Mouse (Mus musculus): Measurements from ENCODE around the gene Dpep1.

Gene Dpep1

DNA sequence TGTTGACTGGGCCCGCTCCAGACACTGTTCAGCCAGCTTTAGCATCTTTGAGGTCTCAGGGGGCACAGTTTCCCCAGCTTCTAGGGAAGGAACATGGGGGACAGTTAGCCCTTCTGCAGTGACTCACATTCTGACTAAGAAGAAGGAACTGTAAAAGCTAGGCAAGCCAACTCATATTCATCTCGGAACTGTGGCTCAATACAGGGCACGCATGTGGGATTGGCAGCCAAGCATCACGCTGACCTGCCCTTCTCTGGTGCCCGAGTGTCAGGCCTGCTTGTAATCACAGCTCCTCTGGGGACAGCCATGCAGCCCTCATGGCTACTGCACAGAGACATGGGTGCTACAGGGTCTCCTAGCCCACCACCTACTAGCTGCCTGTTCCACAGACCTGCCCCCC is 64.9 kb downstream of the Dpep1 start:
- DNase-seq: no peak

Measured in heart, adult 11 months (tissue).